Mouse (Mus musculus) small intestine, adult 2 months (tissue): Measurements from ENCODE around the gene Ccdc115.

Source experiments
- CTCF ChIP-seq: fragments of 200-500 bp; IDR thresholded peaks from 2 replicates; pipeline ENCODE4 v1.5.1; 2012; ENCODE audit warnings: low read depth, mild to moderate bottlenecking, control low read depth, inconsistent platforms, low read length, moderate library complexity, mixed read lengths; ENCODE audit not compliant: insufficient replicate concordance, insufficient read length; ENCODE audit errors: extremely low read depth
- POLR2A ChIP-seq: fragments of 200-500 bp; IDR thresholded peaks from 2 replicates; pipeline ENCODE4 v1.6.1; 2012; ENCODE audit warnings: low read depth, mild to moderate bottlenecking, control low read depth, inconsistent platforms, low read length, moderate library complexity

DNA sequence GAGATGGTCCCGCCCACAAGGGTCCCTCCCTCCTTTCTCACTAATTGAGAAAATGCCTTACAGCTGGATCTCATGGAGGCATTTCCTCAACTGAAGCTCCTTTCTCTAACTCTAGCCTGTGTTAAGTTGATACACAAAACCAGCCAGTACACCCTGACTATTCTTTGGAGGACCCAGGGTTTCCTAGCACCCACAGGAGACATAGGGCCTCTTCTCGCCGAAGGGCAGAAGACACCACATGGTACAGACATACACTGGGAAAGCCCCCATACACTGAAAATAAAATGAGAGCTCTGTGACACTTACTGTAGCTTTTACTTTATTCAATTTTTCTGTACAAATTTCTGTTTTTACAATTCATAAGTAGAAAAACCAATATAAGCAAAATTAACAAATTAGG is 3.1 kb downstream of the Ccdc115 start:
- TF ChIP-seq CTCF (no peak), POLR2A (no peak)
